Mouse (Mus musculus) megakaryocyte, embryonic 14.5 days (primary cell): ENCODE results near the gene Frmd5.

Experiments used
- FLI1 ChIP-seq: IDR thresholded peaks from 2 replicates; pipeline ENCODE4 v1.6.1; 2012; ENCODE audit warnings: low read length, inconsistent platforms, mixed read lengths
- GATA1 ChIP-seq: IDR thresholded peaks from 3 replicates; pipeline ENCODE4 v1.6.1; 2012; ENCODE audit warnings: mixed read lengths, low read length, inconsistent platforms, borderline replicate concordance

DNA sequence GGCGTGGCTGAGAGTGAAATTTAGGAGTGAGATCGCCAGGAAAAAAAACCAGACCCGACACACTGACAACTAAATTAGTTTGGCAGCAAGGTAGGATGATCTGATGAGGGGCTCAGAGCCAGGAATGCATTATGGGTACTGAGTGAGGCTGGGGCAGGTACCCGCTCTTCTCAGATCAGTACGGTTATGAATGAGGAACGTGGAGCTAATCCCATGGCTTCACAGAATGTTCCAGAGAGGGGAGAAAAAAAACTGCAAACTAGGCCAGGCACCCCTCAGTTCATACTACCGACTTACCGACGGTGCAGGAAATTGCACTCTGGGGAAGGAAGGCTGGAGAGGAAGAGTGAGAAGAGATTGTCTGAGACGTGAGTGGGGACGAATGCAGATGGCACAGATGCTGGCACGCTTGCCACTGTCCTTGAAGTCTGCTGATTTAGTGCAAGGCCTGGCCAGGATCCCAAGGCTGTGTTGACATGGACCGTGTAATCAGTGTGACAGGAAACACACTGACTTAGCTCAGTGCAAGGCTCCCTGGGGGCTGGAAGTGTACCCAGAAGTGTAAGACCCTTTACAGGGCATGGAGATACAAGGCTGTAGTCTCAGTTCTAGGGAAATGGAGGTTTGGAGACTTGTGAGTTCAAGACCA is 223.3 kb downstream of the Frmd5 start:
- no peak for TF ChIP-seq GATA1
- no peak for TF ChIP-seq FLI1
